Mouse (Mus musculus): ENCODE data around the gene Gm37240. TPM values are rescaled to one million over a fixed set of nuclear protein-coding genes. Genes with fewer than 3 reads are reported as not detected.
A peak's percentile ranks its signal among the peaks of the same experiment; 100 is the strongest.

Gm37240 gene
- polyA plus RNA-seq, 1 experiment from 2014 or later, result 7.2 TPM

DNA sequence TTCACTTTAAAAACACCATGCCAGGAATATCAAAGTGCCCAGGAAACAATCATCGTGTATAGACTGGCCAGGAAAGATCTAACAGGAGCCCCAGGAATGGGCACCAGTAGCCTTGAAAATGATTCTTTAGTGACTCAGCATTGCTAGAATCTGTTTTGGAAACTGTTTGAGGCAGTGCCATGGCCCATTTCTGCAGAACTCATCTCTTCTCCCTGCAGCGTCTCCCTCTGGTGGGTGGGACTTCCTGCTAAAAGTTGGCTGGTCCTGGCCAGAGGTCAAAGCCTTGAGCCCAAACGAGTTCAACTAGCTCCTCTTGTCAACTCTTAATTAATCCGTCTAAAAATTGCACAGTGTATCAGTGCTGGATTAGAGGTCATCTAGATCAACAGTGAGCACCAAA lies 833.8 kb downstream of the Gm37240 start:
- H3K27ac ChIP-seq (replicated peaks), result no peak overlapping the region
- H3K9ac ChIP-seq, result no peak overlapping the region
- no peak overlapping the region for H3K4me3 ChIP-seq
- no peak overlapping the region for H3K4me2 ChIP-seq
- no peaks in the 10 kb centered on the region for H3K36me3 ChIP-seq
- no peaks in the 10 kb centered on the region for H3K27me3 ChIP-seq (replicated peaks)
- peaks cover 10% of the 10 kb centered on the region for H3K4me1 ChIP-seq
- H3K9me3 ChIP-seq, result no peaks in the 10 kb centered on the region
- WGBS, result 63% methylated on average over 4 of the region's 4 CpGs
- ATAC-seq (ENCODE audit: extremely low read depth, insufficient number of reproducible peaks, low FRiP score, low TSS enrichment), result no peak

DNA sequence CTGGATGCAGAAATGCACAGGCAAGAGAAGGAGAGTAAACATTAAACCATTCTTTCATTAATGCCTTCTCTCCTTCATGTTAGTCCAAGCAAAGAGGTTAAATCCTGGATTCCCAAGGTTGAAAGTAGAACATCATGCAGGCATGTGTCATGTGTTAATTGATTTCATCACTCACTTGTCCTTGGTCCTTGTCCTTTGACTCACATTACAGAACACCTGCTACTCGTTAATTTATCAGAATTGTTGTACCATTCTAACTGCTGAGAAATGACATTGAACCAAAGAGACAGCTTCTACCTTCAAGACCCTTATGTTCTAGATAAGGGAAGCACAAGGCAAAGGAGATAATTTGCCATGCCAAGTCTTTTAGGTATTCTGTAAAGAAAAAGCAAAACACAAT lies 835.1 kb downstream of the Gm37240 start:
- no peak overlapping the region for H3K9ac ChIP-seq
- no peaks in the 10 kb centered on the region for H3K9me3 ChIP-seq
- no peaks in the 10 kb centered on the region for H3K27me3 ChIP-seq (replicated peaks)
- no peak overlapping the region for H3K4me3 ChIP-seq
- no peak for ATAC-seq (ENCODE audit: extremely low read depth, insufficient number of reproducible peaks, low FRiP score, low TSS enrichment)
- peaks cover 10% of the 10 kb centered on the region for H3K4me1 ChIP-seq
- no peak overlapping the region for H3K4me2 ChIP-seq
- WGBS, result 33% methylated on average over 1 of the region's 1 CpGs
- H3K27ac ChIP-seq (replicated peaks), result no peak overlapping the region
- no peaks in the 10 kb centered on the region for H3K36me3 ChIP-seq

DNA sequence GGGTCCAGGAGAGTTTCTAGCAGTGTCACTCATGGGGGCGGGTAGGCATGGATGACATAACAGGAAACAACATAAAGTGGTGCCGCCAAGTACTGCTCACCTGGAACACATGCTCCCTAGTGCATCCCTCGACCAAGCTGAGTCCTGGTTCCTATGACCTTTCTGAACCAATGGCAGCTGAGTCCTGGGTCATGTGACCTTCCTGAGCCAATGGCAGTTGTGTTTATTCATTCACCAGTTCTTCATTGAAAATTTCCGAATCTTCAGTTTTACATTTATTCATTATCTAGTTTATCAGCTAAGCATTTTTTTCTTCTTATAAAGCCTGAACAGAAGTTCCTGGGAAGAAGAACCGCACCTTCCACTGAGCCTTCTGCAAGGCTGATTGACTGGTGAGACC lies 838.7 kb downstream of the Gm37240 start:
- WGBS, result 87% methylated on average over 5 of the region's 5 CpGs
- no peaks in the 10 kb centered on the region for H3K9me3 ChIP-seq
- no peaks in the 10 kb centered on the region for H3K36me3 ChIP-seq
- H3K9ac ChIP-seq, result no peak overlapping the region
- H3K4me2 ChIP-seq, result no peak overlapping the region
- H3K27ac ChIP-seq (replicated peaks), result no peak overlapping the region
- ATAC-seq (ENCODE audit: extremely low read depth, insufficient number of reproducible peaks, low FRiP score, low TSS enrichment), result no peak
- no peak overlapping the region for H3K4me3 ChIP-seq
- no peaks in the 10 kb centered on the region for H3K27me3 ChIP-seq (replicated peaks)
- H3K4me1 ChIP-seq, result peaks cover 10% of the 10 kb centered on the region

- Histone ChIP-seq H3K27ac (replicated peaks) (no peak overlapping the region), H3K9me3 (no peaks in the 10 kb centered on the region), H3K4me1 (no peaks in the 10 kb centered on the region), H3K27me3 (replicated peaks) (no peaks in the 10 kb centered on the region), H3K4me2 (no peak overlapping the region), H3K9ac (no peak overlapping the region), H3K36me3 (no peaks in the 10 kb centered on the region), H3K4me3 (no peak overlapping the region)
- 86% methylated on average over 8 of the region's 8 CpGs for WGBS
- no peak for ATAC-seq (ENCODE audit: extremely low read depth, insufficient number of reproducible peaks, low FRiP score, low TSS enrichment)
Measured at GRCm38 (mm10) chr3:85043679-85044218, 843.6 kb downstream of the Gm37240 start.

DNA sequence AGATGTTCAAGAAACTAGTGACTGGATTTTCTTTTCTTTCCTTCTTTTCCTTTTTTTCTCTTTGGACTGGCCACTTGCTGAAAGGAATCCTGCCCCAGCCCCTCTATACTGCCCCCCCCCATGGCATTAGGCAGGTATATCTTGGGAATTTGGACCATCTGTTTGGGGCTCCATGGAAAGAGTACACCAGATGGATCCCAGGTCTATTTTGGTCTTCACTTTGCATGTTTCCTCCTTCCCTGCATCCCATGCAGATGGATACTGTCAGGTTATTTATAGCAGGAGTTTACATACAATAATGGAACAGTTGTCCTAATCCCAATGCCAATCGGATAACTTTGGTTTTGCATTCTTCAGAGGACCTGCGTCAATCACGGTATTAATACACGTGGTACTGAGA lies 845.2 kb downstream of the Gm37240 start:
- Histone ChIP-seq H3K9me3 (no peaks in the 10 kb centered on the region), H3K4me3 (no peak overlapping the region), H3K4me1 (no peaks in the 10 kb centered on the region), H3K4me2 (no peak overlapping the region), H3K9ac (no peak overlapping the region), H3K27ac (replicated peaks) (no peak overlapping the region), H3K27me3 (replicated peaks) (no peaks in the 10 kb centered on the region), H3K36me3 (no peaks in the 10 kb centered on the region)
- whole genome bisulfite sequencing, result 84% methylated on average over 4 of the region's 4 CpGs
- no peak for ATAC-seq (ENCODE audit: extremely low read depth, insufficient number of reproducible peaks, low FRiP score, low TSS enrichment)

GRCm38 (mm10) chr3:85029141-85029540 lies 858.2 kb downstream of the Gm37240 start:
- 74% methylated on average over 1 of the region's 1 CpGs for WGBS
- H3K27me3 ChIP-seq (replicated peaks), result no peaks in the 10 kb centered on the region
- no peak overlapping the region for H3K27ac ChIP-seq (replicated peaks)
- ATAC-seq (ENCODE audit: extremely low read depth, insufficient number of reproducible peaks, low FRiP score, low TSS enrichment), result no peak
- H3K4me3 ChIP-seq, result no peak overlapping the region
- H3K4me2 ChIP-seq, result no peak overlapping the region
- no peak overlapping the region for H3K9ac ChIP-seq
- no peaks in the 10 kb centered on the region for H3K36me3 ChIP-seq
- H3K9me3 ChIP-seq, result peaks cover 5% of the 10 kb centered on the region; the same call in 1 of the 2 replicates
- no peaks in the 10 kb centered on the region for H3K4me1 ChIP-seq

DNA sequence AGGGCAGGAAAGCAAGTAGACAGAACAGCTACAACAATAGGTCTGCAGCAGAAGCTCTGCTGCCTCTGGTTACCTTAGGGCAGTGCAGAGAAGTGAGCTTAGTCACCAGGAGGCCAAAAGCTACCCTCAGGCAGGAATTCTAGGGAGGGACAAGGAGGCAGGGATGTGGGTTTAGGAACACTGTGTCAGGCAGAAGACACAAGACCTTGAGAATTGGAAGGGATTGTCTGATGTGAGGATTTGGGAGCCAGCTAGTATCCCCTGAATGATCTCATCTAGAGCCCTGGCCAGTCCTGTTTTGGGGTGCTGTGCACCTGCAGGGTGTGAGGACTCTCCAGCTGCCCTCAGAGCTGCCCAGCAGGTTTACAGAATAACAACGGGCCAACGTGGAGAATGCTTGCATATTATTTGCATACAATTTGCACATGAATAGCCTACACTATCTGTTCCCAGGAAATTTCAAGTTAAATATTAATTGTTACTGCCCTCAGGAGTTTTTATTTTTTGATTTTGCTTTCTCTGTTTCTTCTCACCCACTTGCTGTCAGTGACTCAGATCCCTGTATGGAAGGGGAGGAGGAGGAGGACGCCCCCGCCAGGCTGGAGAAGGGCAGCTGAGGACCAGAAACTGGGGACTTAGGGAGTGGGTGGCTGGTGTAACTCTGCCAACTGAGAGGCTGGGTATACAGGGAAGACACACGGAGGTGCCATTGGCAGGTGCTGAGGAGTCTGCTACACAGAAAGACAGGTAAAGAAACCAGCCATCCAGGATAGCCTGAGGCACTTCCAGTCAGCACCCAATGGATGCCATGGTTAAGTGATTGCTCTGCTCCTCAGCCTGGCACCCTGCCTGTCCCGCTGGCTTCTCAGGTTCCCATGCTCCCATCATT lies 862.3 kb downstream of the Gm37240 start:
- Histone ChIP-seq H3K9me3 (no peaks in the 10 kb centered on the region), H3K9ac (no peak overlapping the region), H3K36me3 (no peaks in the 10 kb centered on the region), H3K27me3 (replicated peaks) (no peaks in the 10 kb centered on the region), H3K27ac (replicated peaks) (no peak overlapping the region), H3K4me2 (no peak overlapping the region), H3K4me3 (no peak overlapping the region), H3K4me1 (peaks cover 5% of the 10 kb centered on the region; the same call in 1 of the 2 replicates)
- 33% methylated on average over 6 of the region's 6 CpGs for WGBS
- ATAC-seq (ENCODE audit: extremely low read depth, insufficient number of reproducible peaks, low FRiP score, low TSS enrichment), result no peak

DNA sequence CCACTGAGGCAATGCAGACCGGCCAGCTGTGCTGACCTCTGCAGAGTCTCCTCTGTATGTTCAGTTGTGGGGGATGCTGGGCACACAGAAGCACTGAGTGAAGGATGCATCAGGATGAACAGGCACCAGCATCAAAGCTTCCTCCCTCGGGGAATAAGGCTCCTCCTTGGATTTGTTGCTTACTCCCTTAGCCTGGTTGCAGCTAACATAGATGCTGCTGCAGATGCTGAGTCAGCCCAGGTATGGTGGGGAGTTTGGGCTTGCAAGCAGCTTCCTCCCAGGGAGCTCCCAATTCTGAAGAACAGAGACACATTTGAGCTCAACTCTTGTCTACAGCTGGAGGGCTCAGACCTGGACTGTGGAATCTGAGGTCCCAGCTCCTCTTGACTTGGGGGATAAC lies 863.1 kb downstream of the Gm37240 start:
- Histone ChIP-seq H3K4me2 (no peak overlapping the region), H3K36me3 (no peaks in the 10 kb centered on the region), H3K27me3 (replicated peaks) (no peaks in the 10 kb centered on the region), H3K4me3 (no peak overlapping the region), H3K9me3 (no peaks in the 10 kb centered on the region), H3K4me1 (peaks cover 5% of the 10 kb centered on the region; the same call in 1 of the 2 replicates), H3K27ac (replicated peaks) (no peak overlapping the region), H3K9ac (no peak overlapping the region)
- whole genome bisulfite sequencing, result 59% methylated on average over 2 of the region's 2 CpGs
- no peak for ATAC-seq (ENCODE audit: extremely low read depth, insufficient number of reproducible peaks, low FRiP score, low TSS enrichment)

DNA sequence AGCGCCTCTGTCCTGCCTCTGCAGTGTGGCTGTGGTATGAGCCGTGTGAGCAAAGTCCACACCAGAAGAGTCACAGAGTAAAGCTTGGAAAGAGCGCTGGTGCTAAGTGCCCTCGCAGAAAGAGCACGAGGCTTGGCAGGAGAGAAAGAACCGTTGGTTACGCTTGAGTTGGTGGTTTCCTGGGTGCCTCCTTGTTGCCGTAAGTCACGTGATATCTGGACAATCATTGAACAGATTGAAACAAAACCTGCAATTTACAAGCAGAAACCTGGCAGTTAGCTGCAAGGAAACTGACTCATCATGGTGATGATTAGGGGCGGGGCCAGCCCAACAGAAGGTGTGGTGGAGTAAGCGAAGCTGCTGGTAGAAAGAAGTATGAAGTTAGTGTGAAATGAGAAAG lies 864.5 kb downstream of the Gm37240 start:
- no peak for ATAC-seq (ENCODE audit: extremely low read depth, insufficient number of reproducible peaks, low FRiP score, low TSS enrichment)
- Histone ChIP-seq H3K4me1 (peaks cover 5% of the 10 kb centered on the region; the same call in 1 of the 2 replicates), H3K27me3 (replicated peaks) (no peaks in the 10 kb centered on the region), H3K4me3 (no peak overlapping the region), H3K36me3 (no peaks in the 10 kb centered on the region), H3K4me2 (no peak overlapping the region), H3K27ac (replicated peaks) (no peak overlapping the region), H3K9ac (no peak overlapping the region), H3K9me3 (no peaks in the 10 kb centered on the region)
- 71% methylated on average over 11 of the region's 11 CpGs for WGBS

DNA sequence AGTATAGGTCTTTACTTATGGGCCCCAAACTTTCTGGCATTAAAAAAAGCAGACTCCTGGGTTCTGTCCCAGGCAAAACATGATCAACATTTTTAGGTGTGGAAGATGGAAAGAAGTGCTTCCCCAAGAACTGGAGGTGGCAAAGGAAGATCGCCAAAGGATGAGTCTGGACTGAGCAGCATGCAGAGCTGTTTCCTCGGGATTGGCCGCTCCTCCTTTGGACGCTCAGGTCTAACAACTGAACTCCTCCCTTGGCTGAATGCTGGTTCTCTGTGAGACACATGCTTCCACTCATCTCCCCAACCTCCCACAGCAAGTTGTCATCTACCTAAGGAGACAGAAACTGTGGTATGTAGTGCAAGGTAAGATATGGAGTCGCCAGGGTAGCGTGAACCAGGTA lies 865.5 kb downstream of the Gm37240 start:
- WGBS, result 85% methylated on average over 6 of the region's 6 CpGs

DNA sequence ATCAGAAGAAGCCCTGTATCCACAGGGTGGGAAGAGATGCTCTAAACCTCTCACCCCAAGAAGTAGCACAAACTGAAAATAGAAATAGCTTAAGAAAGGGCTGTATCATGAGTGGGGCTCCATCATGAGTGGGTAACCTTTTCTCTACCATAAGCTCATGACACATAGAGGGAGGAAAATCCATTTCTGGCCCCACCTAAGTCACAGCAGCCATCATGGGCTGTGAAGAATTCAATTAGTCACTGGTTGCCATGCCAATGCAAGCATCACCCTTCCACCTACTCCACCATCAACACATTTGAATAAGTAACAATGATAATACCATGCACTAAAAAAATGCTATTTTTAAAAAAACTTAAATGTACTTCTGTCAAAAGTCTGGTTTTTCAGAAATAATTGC lies 867.2 kb downstream of the Gm37240 start:
- Histone ChIP-seq H3K4me3 (no peak overlapping the region), H3K4me1 (peaks cover 15% of the 10 kb centered on the region), H3K9ac (no peak overlapping the region), H3K27ac (replicated peaks) (no peak overlapping the region), H3K27me3 (replicated peaks) (no peaks in the 10 kb centered on the region), H3K4me2 (no peak overlapping the region), H3K9me3 (no peaks in the 10 kb centered on the region), H3K36me3 (no peaks in the 10 kb centered on the region)
- ATAC-seq (ENCODE audit: extremely low read depth, insufficient number of reproducible peaks, low FRiP score, low TSS enrichment), result no peak

More for the DNA sequence above, 865.5 kb downstream of the Gm37240 start:
- Histone ChIP-seq H3K27ac (replicated peaks) (no peak overlapping the region), H3K36me3 (no peaks in the 10 kb centered on the region), H3K27me3 (replicated peaks) (no peaks in the 10 kb centered on the region), H3K4me2 (no peak overlapping the region), H3K4me1 (peaks cover 5% of the 10 kb centered on the region; the same call in 1 of the 2 replicates), H3K9ac (no peak overlapping the region), H3K9me3 (no peaks in the 10 kb centered on the region), H3K4me3 (no peak overlapping the region)
- no peak for ATAC-seq (ENCODE audit: extremely low read depth, insufficient number of reproducible peaks, low FRiP score, low TSS enrichment)

DNA sequence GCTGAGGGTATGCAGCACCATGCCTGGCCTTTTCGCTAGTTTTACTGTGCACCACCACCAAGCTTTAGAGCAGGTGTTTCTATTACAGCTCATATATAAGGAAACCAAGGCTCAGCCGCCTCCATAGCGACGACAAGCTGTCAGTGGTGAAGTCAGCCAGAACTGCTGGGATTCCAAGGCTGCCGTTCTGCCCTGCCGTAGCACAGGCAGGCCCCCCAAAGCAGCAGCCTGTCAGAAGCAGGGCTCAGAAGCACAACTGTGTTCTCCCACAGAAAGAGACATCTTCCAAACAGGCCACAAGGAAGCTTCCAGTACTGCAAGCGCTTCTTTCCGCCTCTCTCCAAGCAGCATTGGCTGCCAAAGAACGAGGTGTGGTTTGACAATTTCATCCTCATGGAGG lies 871.7 kb downstream of the Gm37240 start:
- no peak for ATAC-seq (ENCODE audit: extremely low read depth, insufficient number of reproducible peaks, low FRiP score, low TSS enrichment)

More for the DNA sequence above, 871.7 kb downstream of the Gm37240 start:
- Histone ChIP-seq H3K36me3 (no peaks in the 10 kb centered on the region), H3K9ac (peak overlapping the region; percentile 50), H3K9me3 (no peaks in the 10 kb centered on the region), H3K4me2 (peak overlapping the region; percentile 30; the same call in 1 of the 2 replicates), H3K27me3 (replicated peaks) (no peaks in the 10 kb centered on the region), H3K4me1 (peaks cover 10% of the 10 kb centered on the region), H3K27ac (replicated peaks) (peak overlapping the region; percentile 50), H3K4me3 (no peak overlapping the region)
- 28% methylated on average over 9 of the region's 9 CpGs for WGBS
